Mouse (Mus musculus): ENCODE results near the gene Ecm1.

Gene Ecm1

DNA sequence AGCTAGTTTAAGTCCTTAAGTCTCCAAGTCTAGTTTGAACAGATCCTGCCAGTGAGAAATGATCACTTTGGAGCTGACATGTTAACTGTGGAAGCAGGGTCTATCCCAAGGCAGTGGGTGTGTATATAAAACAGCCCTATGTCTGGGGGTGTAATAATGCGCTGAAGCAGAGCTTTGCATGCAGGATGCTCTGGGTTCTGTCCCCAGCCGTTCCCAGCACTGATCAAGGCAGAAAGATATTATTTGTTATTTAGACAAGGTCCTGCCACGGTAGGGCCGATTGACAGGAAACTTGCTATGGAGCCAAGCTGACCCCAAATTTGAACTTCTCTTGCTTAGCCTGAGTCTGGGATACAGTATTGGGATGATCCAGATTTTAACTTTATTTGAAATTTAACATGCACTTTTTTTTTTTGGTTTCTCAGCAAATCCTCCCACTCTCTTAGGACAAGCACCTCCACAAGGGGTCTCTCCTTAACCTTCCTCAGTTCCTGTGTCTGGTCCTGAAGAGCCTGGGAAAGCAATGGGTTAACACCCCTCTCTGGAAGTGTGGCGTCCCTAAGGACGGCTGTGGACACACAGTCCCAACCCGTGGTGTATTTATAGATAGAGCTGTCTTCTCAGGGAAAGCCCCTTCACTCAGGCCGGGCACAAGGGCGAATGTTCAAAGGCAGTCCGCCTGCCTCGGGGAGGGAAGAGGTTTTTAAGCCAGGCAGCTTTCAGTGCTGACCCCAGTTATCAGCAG, 50.0 kb downstream of the Ecm1 start:
- no peak for DNase-seq

DNA sequence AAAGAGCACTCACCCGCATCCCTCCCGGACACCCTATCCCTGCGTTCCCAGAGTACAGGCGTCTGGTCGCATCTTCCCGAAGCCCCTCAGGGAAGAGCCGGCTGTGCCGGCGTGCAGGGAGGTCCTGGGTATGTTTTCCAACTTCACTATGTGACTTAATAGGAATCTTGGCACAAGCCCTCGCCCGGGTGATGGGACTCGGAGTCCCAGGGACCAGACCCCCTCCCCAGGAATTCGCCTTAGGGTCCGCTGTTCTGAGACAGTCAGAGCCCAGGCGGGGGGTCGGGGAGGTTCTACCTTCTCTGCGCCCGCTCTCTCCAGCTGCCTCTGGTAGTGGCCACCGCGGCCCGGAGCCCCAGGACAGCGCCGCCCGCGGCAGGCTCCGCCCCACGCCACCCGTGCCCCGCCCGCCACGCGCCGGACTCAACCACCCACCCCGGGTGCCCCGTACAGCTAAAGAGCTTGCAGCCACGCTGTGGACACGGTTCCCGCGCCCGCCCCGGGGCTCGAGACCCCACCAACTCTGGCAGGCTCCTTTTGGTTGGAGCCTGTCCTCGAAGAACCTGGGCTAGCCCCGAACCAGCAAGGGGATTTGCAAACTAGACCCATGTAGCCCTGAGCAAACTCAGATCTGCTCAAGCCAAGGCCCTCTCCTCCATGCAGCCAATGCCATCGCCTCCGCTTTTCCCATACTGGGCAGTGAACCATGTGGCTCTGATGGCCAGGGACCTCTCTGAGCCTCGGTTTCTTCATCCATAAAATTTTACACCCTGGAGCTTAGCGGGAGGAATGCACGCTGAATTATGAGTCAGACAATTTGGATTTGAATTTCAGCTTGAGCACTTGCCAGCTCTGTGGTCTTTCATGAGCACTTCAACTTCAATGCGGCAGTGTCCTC, 51.6 kb downstream of the Ecm1 start, which contains the start of gene Adamtsl4:
Adamtsl4 (minus strand) TSS at position 394 of the 898 bp plus-strand sequence.
- DNase-seq = peak; percentile 41

DNA sequence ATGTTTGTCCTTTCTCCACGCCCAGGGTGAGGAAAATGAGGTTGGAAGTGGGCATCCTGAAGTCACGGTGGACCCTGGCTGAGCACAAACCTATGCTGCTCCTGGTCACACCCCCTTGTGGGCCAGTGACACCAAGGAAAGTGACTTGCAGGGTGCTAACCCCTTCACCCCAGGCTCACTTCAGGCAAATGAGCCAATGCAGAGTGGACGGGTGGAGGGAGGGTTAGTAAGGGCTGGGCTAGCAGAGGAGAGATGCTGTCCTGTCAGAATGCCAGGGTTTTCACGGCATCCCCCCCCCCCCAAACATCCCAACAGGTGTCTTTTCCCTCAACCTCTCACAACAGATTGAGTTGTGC, 52.2 kb downstream of the Ecm1 start:
- DNase-seq = no peak

DNA sequence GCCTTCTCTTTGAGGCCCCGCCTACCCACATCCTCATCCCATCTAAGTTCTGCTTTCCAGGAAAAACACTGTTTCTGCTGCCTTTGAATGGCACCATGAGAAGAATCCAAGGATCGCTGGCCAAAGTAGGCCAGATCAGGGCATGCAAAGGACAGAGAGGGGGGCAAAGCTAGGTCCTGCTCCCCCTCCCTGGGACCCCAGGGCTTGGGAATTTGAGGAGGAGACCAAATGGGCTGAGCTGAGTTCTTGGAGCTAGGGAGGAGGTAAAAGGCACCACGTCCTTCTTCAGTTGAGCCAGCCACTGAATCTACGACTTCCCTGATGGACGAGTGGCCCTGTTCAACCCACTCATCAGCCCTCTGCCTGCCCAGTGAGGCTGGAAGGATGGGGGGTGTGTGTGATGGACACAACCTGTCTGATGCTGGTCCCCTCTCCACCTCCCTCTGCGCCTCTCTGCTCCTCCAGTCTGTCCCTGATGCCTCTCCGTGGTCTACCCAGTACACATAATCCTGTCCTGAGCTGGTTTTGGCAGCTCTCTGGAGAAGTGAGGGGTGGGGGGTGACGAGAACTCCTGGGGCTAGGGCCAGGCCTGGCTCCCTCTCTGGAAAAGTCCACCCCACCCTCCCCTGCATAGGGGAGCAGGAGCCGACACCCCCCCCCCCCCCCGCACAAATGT, 52.7 kb downstream of the Ecm1 start:
- no peak for DNase-seq

DNA sequence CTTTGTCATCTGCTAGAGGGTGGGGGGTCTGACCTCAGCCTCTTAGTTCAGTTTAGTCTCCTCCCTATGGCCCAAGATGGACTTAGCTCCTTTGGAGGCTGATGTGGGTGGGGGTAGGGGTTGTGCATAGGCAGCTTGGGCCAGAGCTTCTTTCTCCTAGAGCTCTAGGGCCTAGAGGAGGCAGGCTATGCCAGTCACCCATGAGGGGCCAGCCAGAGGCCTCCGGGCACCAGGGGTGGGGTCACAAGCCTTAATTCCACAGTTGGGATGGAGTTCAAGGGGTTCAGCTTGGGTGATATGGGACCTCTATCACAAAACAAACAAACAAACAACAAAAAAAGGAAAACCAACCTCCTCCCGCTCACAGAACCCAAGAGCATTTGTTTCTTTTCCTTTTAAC, 53.7 kb downstream of the Ecm1 start:
- DNase-seq = no peak

DNA sequence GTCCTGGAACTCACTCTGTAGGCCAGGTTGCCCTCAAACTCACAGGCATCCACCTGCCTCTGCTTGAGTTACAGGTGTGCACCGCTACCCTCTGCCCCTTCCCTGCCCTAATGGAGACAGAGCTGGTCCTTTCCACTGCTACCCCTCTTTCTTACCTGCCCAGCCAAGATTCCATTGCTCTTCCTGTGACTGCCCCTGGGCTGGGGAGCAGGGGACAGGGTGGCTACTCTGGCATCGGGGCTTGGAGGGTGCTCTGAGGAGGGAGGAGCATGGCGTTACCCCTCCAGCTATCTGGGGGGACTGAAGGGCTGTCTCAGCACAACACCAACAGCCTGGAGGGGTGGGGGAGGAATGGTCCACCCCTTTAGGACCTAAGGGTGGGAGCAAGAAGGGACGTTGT, 54.1 kb downstream of the Ecm1 start:
- no peak for DNase-seq

DNA sequence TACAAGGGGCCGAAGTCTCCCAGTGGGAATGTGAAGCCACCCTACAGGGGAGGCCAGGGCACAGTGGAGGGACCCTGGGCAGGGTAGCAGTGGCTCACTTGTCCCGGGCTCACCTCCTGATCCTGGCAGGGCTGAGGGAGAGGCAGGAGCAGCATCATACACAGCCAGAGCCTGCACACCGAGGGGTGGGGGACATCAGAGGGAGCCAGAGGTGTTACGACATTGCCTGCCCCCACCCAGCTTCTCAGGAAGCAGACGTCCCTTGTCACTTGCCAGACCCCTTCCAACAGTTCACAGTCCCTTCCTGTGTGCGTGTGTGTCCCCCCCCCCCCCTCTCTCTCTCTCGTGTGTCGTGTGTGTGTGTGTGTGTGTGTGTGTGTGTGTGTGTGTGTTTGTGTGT, 54.5 kb downstream of the Ecm1 start:
- no peak for DNase-seq

Measured in right cerebral cortex, postnatal 4 days (tissue).